Mouse (Mus musculus): Measurements from ENCODE around the gene Bdh2.

- TF ChIP-seq CTCF (IDR thresholded peaks at IDR 0.05; ENCODE audit: insufficient read depth, low read depth, low read length) (no peak), POLR2A (IDR thresholded peaks at IDR 0.05; ENCODE audit: insufficient read depth, low read depth, low read length) (no peak)
Observed at GRCm38 (mm10) chr3:135288138-135288750, 7.2 kb downstream of the Bdh2 start.
